Mouse (Mus musculus) kidney, embryonic 14.5 days (tissue): ENCODE measurements around the gene Ccdc93. TPM values are rescaled to one million over a fixed set of nuclear protein-coding genes. Genes with fewer than 3 reads are reported as not detected.

Source experiments
- ATAC-seq: fragments of 200-750 bp; cut with Nextera tagmentation; 2 replicates; pipeline ENCODE4 v1.8.0; 2017; ENCODE audit warnings: moderate number of reproducible peaks, mild to moderate bottlenecking, moderate TSS enrichment, moderate library complexity; ENCODE audit not compliant: low FRiP score, low TSS enrichment
- H3K27ac ChIP-seq: fragments of 300-500 bp; sonication (generic); 2 replicates; pipeline ENCODE4 v1.5.1; 2014; ENCODE audit warnings: low read depth, mild to moderate bottlenecking, low read length, moderate library complexity, mixed read lengths
- H3K27me3 ChIP-seq: fragments of 300-500 bp; sonication (generic); 2 replicates; pipeline ENCODE4 v1.6.1; 2014; ENCODE audit warnings: mild to moderate bottlenecking, low read length; ENCODE audit not compliant: control insufficient read depth, insufficient read depth
- H3K36me3 ChIP-seq: fragments of 300-500 bp; sonication (generic); 2 replicates; pipeline ENCODE4 v1.6.1; 2014; ENCODE audit warnings: low read length, mixed read lengths; ENCODE audit not compliant: control insufficient read depth, insufficient read depth
- H3K4me1 ChIP-seq: fragments of 300-500 bp; sonication (generic); 2 replicates; pipeline ENCODE4 v1.6.1; 2014; ENCODE audit warnings: low read length, mixed read lengths; ENCODE audit not compliant: control insufficient read depth, insufficient read depth
- H3K4me2 ChIP-seq: fragments of 300-500 bp; sonication (generic); replicated peaks from 2 replicates; pipeline ENCODE4 v1.6.1; 2014; ENCODE audit warnings: low read depth, mild to moderate bottlenecking, low read length
- H3K4me3 ChIP-seq: fragments of 300-500 bp; sonication (generic); 2 replicates; pipeline ENCODE4 v1.5.1; 2014; ENCODE audit warnings: mild to moderate bottlenecking, low read length
- H3K9ac ChIP-seq: fragments of 300-500 bp; sonication (generic); 2 replicates; pipeline ENCODE4 v1.6.1; 2014; ENCODE audit warnings: low read depth, mild to moderate bottlenecking, low read length, moderate library complexity
- H3K9me3 ChIP-seq: fragments of 300-500 bp; sonication (generic); 2 replicates; pipeline ENCODE4 v1.6.1; 2016; ENCODE audit warnings: low read length; ENCODE audit not compliant: control insufficient read depth
- WGBS: fragments of 180-500 bp; shearing (Covaris S2); extraction: QIAGEN DNeasy Blood & Tissue Kit; methylation state at CpG from one replicate; pipeline ENCODE4 v1.1.7; 2014; 5-methylcytosine and 5-hydroxymethylcytosine counted together
- polyA plus RNA-seq: library from polyadenylated mRNA; unstranded; fragments of >200 nt; fragmentation: Nextera tagmentation; extraction: Ambion mirVana; gene quantifications from 2 replicates; pipeline ENCODE4 v1.2.1, GENCODE M21; 2014

Ccdc93 gene
- polyA plus RNA-seq, 1 experiment from 2014 or later = 11.3 TPM

DNA sequence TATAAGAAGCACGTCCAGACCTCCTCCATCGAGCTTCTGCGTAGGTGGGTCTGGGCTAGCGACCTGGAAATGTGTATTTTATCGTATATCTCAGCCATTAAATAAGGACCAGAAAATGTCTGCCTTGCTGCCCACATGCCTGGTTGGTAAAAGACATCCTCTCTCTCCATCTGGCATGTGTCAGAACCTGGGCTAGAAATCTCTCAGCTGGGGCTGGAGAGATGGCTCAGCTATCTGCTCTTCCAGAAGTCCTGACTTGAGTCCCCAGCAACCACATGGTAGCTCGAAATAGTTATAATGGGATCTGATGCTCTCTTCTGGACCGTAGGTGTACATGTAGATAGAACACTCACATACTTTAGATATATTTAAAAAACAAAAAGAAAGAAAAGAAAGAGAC, 5.1 kb downstream of the Ccdc93 start:
- WGBS = 90% methylated on average over 7 of the region's 7 CpGs

GRCm38 (mm10) chr1:121440535-121441381, 9.9 kb downstream of the Ccdc93 start:
- Histone ChIP-seq H3K4me1 (no peaks in the 10 kb centered on the region), H3K4me2 (no peak overlapping the region), H3K9me3 (no peaks in the 10 kb centered on the region), H3K27me3 (no peaks in the 10 kb centered on the region), H3K36me3 (peaks cover 16% of the 10 kb centered on the region), H3K9ac (no peak overlapping the region), H3K4me3 (no peak overlapping the region), H3K27ac (no peak overlapping the region)
- ATAC-seq = peak; percentile 55; the same call in 1 of the 2 replicates
- 67% methylated on average over 13 of the region's 13 CpGs for WGBS

More for the DNA sequence above, 5.1 kb downstream of the Ccdc93 start:
- H3K27me3 ChIP-seq = no peaks in the 10 kb centered on the region
- H3K9ac ChIP-seq = no peak overlapping the region
- no peak for ATAC-seq
- H3K4me3 ChIP-seq = no peak overlapping the region
- H3K4me1 ChIP-seq = no peaks in the 10 kb centered on the region
- peaks cover 12% of the 10 kb centered on the region; the same call in 1 of the 2 replicates for H3K36me3 ChIP-seq
- H3K27ac ChIP-seq = no peak overlapping the region
- H3K4me2 ChIP-seq = no peak overlapping the region
- H3K9me3 ChIP-seq = no peaks in the 10 kb centered on the region

DNA sequence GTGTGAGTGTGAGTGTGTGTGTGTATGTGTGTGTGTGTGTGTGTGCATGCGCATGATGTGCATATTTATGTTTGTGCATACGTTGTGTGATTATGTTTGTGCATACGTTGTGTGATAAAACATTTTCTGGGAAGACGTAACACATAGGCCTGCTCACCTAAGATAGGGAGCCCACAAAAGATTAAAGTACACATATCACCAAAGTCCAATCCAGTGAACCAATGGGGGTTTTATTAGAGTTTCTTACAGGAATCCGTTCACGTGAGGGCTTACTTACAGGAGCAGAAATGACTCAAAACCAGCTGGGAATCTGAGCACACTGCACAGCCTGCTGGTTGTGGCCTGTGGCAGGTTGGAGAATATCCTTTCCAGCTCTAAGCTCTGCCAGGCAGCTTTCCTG, 13.3 kb downstream of the Ccdc93 start:
- H3K9me3 ChIP-seq = no peaks in the 10 kb centered on the region
- H3K4me3 ChIP-seq = no peak overlapping the region
- 94% methylated on average over 6 of the region's 6 CpGs for WGBS
- H3K27me3 ChIP-seq = no peaks in the 10 kb centered on the region
- H3K4me1 ChIP-seq = no peaks in the 10 kb centered on the region
- H3K9ac ChIP-seq = no peak overlapping the region
- no peak for ATAC-seq
- H3K4me2 ChIP-seq = no peak overlapping the region
- H3K36me3 ChIP-seq = peaks cover 21% of the 10 kb centered on the region
- no peak overlapping the region for H3K27ac ChIP-seq

DNA sequence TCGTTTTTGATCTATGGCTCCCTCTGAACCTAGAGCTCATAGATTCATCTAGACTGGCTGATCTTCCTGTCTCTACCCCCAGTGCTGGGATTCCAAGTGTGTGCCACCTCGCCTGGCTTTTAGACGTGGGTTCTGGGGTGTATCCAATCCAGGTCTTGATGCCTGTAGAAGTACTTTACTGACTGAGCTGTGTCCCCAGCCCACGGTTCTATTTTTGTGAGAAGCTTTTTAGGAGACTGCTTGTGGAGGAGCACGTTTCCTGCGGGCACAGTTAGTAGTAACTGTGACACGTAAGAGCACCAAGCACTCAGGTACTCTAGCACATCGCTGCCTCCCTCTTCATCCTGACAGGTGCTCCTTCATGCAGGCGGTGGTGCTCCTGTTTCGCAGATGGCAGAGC, 16.4 kb downstream of the Ccdc93 start:
- WGBS = 93% methylated on average over 10 of the region's 10 CpGs
- H3K36me3 ChIP-seq = peaks cover 21% of the 10 kb centered on the region
- no peak overlapping the region for H3K4me3 ChIP-seq
- no peak overlapping the region for H3K9ac ChIP-seq
- no peaks in the 10 kb centered on the region for H3K9me3 ChIP-seq
- no peak overlapping the region for H3K27ac ChIP-seq
- ATAC-seq = no peak
- no peak overlapping the region for H3K4me2 ChIP-seq
- H3K4me1 ChIP-seq = no peaks in the 10 kb centered on the region
- no peaks in the 10 kb centered on the region for H3K27me3 ChIP-seq

DNA sequence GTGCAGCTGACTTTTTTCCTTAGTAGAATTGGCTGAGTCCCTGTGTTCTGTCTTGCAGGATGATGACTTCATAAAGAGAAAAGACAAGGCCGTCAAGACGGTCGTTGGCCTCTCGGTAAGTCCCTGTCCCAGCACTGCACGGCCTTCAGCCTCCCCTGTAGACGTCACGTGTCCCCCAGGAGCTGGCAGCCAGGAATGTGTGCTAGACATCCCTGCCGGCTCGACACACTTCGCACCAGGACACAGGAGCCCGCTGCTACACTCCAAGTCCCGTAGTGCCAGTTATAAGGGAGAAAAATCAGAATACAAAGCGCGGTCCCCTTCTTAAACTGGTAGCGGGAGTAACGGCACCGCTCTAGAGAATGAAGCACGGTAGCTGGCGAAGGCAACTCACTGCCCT, 17.3 kb downstream of the Ccdc93 start:
- peaks cover 21% of the 10 kb centered on the region for H3K36me3 ChIP-seq
- no peak overlapping the region for H3K9ac ChIP-seq
- no peak overlapping the region for H3K27ac ChIP-seq
- no peaks in the 10 kb centered on the region for H3K9me3 ChIP-seq
- WGBS = 94% methylated on average over 19 of the region's 19 CpGs
- no peaks in the 10 kb centered on the region for H3K27me3 ChIP-seq
- ATAC-seq = no peak
- no peaks in the 10 kb centered on the region for H3K4me1 ChIP-seq
- H3K4me2 ChIP-seq = no peak overlapping the region
- H3K4me3 ChIP-seq = no peak overlapping the region

GRCm38 (mm10) chr1:121451009-121451408, 20.2 kb downstream of the Ccdc93 start:
- 83% methylated on average over 7 of the region's 7 CpGs for WGBS

GRCm38 (mm10) chr1:121452498-121452897, 21.6 kb downstream of the Ccdc93 start:
- Histone ChIP-seq H3K9ac (no peak overlapping the region), H3K27ac (no peak overlapping the region)

More at GRCm38 (mm10) chr1:121451009-121451408, 20.2 kb downstream of the Ccdc93 start:
- no peak overlapping the region for H3K9ac ChIP-seq
- no peaks in the 10 kb centered on the region for H3K4me1 ChIP-seq
- H3K27ac ChIP-seq = no peak overlapping the region
- no peak for ATAC-seq
- no peaks in the 10 kb centered on the region for H3K9me3 ChIP-seq
- H3K27me3 ChIP-seq = no peaks in the 10 kb centered on the region
- no peak overlapping the region for H3K4me3 ChIP-seq
- peaks cover 15% of the 10 kb centered on the region for H3K36me3 ChIP-seq
- no peak overlapping the region for H3K4me2 ChIP-seq

DNA sequence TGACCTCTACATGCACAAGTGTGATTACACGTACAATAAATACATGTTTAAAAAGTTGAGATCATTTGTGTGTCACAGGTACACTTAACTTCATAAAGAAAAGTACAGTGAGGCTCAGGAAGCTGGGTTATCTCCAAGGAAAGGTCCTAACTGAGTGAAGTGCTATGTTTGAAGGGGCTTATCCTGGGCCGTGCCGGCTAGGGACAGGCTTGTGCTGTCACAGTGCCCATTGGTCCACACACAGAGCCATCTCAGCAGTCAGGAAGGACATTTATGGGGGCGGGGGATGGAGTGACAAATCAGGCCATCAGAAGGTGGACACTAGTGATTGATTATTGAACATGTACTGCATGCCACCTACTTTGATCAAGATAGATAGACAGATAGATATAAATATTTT, 22.2 kb downstream of the Ccdc93 start:
- Histone ChIP-seq H3K9ac (no peak overlapping the region), H3K36me3 (peaks cover 11% of the 10 kb centered on the region), H3K9me3 (no peaks in the 10 kb centered on the region), H3K4me3 (no peak overlapping the region), H3K27ac (no peak overlapping the region), H3K27me3 (no peaks in the 10 kb centered on the region), H3K4me2 (no peak overlapping the region), H3K4me1 (no peaks in the 10 kb centered on the region)
- WGBS = 87% methylated on average over 4 of the region's 4 CpGs
- no peak for ATAC-seq

More at GRCm38 (mm10) chr1:121452498-121452897, 21.6 kb downstream of the Ccdc93 start:
- ATAC-seq = no peak
- Histone ChIP-seq H3K9me3 (no peaks in the 10 kb centered on the region), H3K4me3 (no peak overlapping the region), H3K36me3 (peaks cover 11% of the 10 kb centered on the region), H3K4me2 (no peak overlapping the region), H3K27me3 (no peaks in the 10 kb centered on the region), H3K4me1 (no peaks in the 10 kb centered on the region)
- WGBS = 66% methylated on average over 6 of the region's 6 CpGs

DNA sequence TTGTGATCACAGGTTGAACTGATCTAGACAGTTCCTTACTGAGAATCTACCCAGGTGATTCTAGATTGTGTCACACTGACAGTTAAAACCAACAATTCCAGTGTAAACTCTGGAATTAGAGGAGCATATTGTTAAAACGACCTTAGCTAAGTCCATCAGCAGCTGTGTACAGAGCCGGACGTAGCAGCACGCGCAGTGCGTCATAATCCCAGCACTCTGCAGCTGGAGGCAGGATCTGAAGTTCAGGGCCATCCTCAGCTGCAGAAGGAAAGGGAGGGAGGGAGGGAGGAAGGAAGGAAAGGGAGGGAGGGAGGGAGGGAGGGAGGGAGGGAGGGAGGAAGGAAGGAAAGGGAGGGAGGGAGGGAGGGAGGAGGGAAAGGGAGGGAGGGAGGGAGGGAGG, 24.1 kb downstream of the Ccdc93 start:
- 79% methylated on average over 6 of the region's 6 CpGs for WGBS
- H3K9me3 ChIP-seq = no peaks in the 10 kb centered on the region
- no peak for ATAC-seq
- no peak overlapping the region for H3K4me2 ChIP-seq
- H3K27ac ChIP-seq = no peak overlapping the region
- H3K4me3 ChIP-seq = no peak overlapping the region
- no peaks in the 10 kb centered on the region for H3K27me3 ChIP-seq
- H3K36me3 ChIP-seq = 0 out of 2 replicates have a peak, but pooled peaks cover 2% of the 10 kb centered on the region
- H3K9ac ChIP-seq = no peak overlapping the region
- no peaks in the 10 kb centered on the region for H3K4me1 ChIP-seq
